Mouse (Mus musculus) effector memory CD4-positive, alpha-beta T cell, adult 7 months (primary cell): ENCODE data around the gene Gm3095. TPM values are rescaled to one million over a fixed set of nuclear protein-coding genes. Genes with fewer than 3 reads are reported as not detected.

Source experiments
- polyA plus RNA-seq: library from polyadenylated mRNA; unstranded; fragments of 100-300 nt; shearing (Covaris generic); gene quantifications from one replicate; pipeline ENCODE4 v1.2.1, GENCODE M21; 2017

Gm3095 gene
- not detected for polyA plus RNA-seq

GRCm38 (mm10) chr14:3963247-3963646 is at the start of gene Gm3095:
Gene Gm3095, plus strand, starts transcription at chr14:3963547.

GRCm38 (mm10) chr14:3931456-3931855 is 31.9 kb upstream of the Gm3095 start, which contains the start of gene Gm3029:
Gene Gm3029, plus strand, starts transcription at chr14:3931756.

GRCm38 (mm10) chr14:3998094-3998493 is 34.7 kb downstream of the Gm3095 start, which contains the start of gene Gm3099:
Gene Gm3099, plus strand, starts transcription at chr14:3998394.

Other genes with a start within 250 kb of the Gm3095 start
- gene Gm3002, start 153.5 kb upstream of the Gm3095 start, polyA plus RNA-seq = not detected
- gene Gm3033, start 117.3 kb upstream of the Gm3095 start, polyA plus RNA-seq = not detected
- gene Gm2916, start 79.4 kb upstream of the Gm3095 start, polyA plus RNA-seq = not detected
- gene Gm3029, start 31.8 kb upstream of the Gm3095 start, polyA plus RNA-seq = not detected
- gene Gm3099, start 34.8 kb downstream of the Gm3095 start, polyA plus RNA-seq = not detected
- not detected for gene Gm5796, start 60.4 kb downstream of the Gm3095 start, polyA plus RNA-seq
- not detected for gene Gm3115, start 120.6 kb downstream of the Gm3095 start, polyA plus RNA-seq
- gene Gm8108, start 147.0 kb downstream of the Gm3095 start, polyA plus RNA-seq = not detected
- gene Gm3127, start 201.5 kb downstream of the Gm3095 start, polyA plus RNA-seq = not detected
- gene Gm2974, start 219.0 kb downstream of the Gm3095 start, polyA plus RNA-seq = not detected